Mouse (Mus musculus) liver, adult 2 months (tissue): ENCODE results near the gene Plrg1. TPM values are rescaled to one million over a fixed set of nuclear protein-coding genes. Genes with fewer than 3 reads are reported as not detected.

ENCODE experiments used
- DNase-seq: peaks from one replicate; pipeline ENCODE4 v3.0.0-alpha.2; 2011; ENCODE audit warnings: low read depth, low spot score; ENCODE audit errors: extremely low read depth
- H3K27ac ChIP-seq: fragments of 200-500 bp; replicated peaks from 2 replicates; pipeline ENCODE4 v1.5.1; 2012; ENCODE audit warnings: low read depth, mild to moderate bottlenecking, control low read depth, inconsistent platforms, low read length; ENCODE audit not compliant: insufficient read depth
- H3K27me3 ChIP-seq: fragments of 200-500 bp; 2 replicates; pipeline ENCODE4 v1.6.1; 2012; ENCODE audit warnings: mild to moderate bottlenecking, moderate library complexity, low read length, inconsistent platforms; ENCODE audit not compliant: control insufficient read depth, insufficient read depth
- H3K36me3 ChIP-seq: fragments of 200-500 bp; 2 replicates; pipeline ENCODE4 v1.6.1; 2012; ENCODE audit warnings: low read length, inconsistent platforms; ENCODE audit not compliant: control insufficient read depth, insufficient read depth
- H3K4me1 ChIP-seq: fragments of 200-500 bp; 2 replicates; pipeline ENCODE4 v1.6.1; 2011; ENCODE audit warnings: low read length; ENCODE audit not compliant: control insufficient read depth, insufficient read depth
- H3K4me3 ChIP-seq: fragments of 200-500 bp; 2 replicates; pipeline ENCODE4 v1.5.1; 2011; ENCODE audit warnings: low read depth, mild to moderate bottlenecking, control low read depth, low read length, moderate library complexity; ENCODE audit not compliant: insufficient read depth
- H3K79me2 ChIP-seq: fragments of 200-500 bp; 2 replicates; pipeline ENCODE4 v1.6.1; 2012; ENCODE audit warnings: inconsistent platforms, mild to moderate bottlenecking, low read length, moderate library complexity; ENCODE audit not compliant: control insufficient read depth, insufficient read depth
- H3K9ac ChIP-seq: fragments of 200-500 bp; 2 replicates; pipeline ENCODE4 v1.6.1; 2012; ENCODE audit warnings: low read depth, mild to moderate bottlenecking, control low read depth, inconsistent platforms, low read length
- CTCF ChIP-seq: fragments of 200-500 bp; IDR thresholded peaks from 2 replicates; pipeline ENCODE4 v1.5.1; 2011; ENCODE audit warnings: low read depth, low read length, control low read depth
- POLR2A ChIP-seq: fragments of 200-500 bp; IDR thresholded peaks from 2 replicates; pipeline ENCODE4 v1.6.1; 2011; ENCODE audit warnings: low read length, control low read depth; ENCODE audit not compliant: insufficient read depth; ENCODE audit errors: extremely low read depth
- WGBS: fragments of 180-500 bp; shearing (Covaris S2); methylation state at CpG from one replicate; pipeline ENCODE4 v1.1.7; 2018; 5-methylcytosine and 5-hydroxymethylcytosine counted together
- polyA plus RNA-seq: library from polyadenylated mRNA; depleted of rRNA; stranded (reverse); fragments of >200 nt; gene quantifications from 2 replicates; pipeline ENCODE4 v1.2.3, GENCODE M21; 2012
- total RNA-seq: library from RNA; depleted of rRNA; stranded (reverse); fragments of >200 nt; gene quantifications from 2 replicates; pipeline ENCODE4 v1.2.3, GENCODE M21; 2014

Plrg1 gene
- total and polyA plus RNA-seq, 2 experiments: 21.8 to 34.1 TPM

GRCm38 (mm10) chr3:83038865-83039264, 16.5 kb upstream of the Plrg1 start:
- Histone ChIP-seq H3K79me2 (no peaks in the 10 kb centered on the region), H3K4me1 (peaks cover 17% of the 10 kb centered on the region), H3K9ac (peak overlapping the region; percentile 47; the same call in 1 of the 2 replicates), H3K36me3 (peaks cover 20% of the 10 kb centered on the region), H3K27ac (peak overlapping the region; percentile 97), H3K27me3 (no peaks in the 10 kb centered on the region), H3K4me3 (no peak overlapping the region)
- WGBS: 26% methylated on average over 2 of the region's 2 CpGs
- no peak for TF ChIP-seq CTCF
- TF ChIP-seq POLR2A: no peak
- peak; percentile 99 for DNase-seq

DNA sequence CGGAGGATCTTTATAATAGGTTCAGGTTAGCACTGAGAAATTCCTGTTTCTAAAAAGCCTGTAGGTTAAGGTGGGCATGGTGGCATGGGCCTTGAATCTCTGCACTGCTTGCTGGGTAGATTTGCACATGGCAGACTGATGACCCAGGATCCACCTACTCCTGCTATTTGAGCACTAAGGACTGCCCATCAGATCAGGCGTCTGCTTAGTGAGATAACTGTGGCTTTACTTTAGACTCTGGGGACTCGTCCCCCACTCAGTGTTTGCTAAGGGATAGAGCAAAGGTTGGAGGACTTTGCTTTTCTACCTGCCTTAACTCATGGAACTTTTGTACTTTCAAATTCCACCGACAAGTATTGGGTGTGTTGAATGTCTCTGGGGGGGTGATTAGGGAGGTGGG, 15.7 kb upstream of the Plrg1 start:
- Histone ChIP-seq H3K27ac (peak overlapping the region; percentile 97), H3K4me3 (no peak overlapping the region), H3K4me1 (peaks cover 23% of the 10 kb centered on the region), H3K79me2 (no peaks in the 10 kb centered on the region), H3K9ac (no peak overlapping the region), H3K36me3 (peaks cover 28% of the 10 kb centered on the region), H3K27me3 (no peaks in the 10 kb centered on the region)
- peak; percentile 99 for DNase-seq
- TF ChIP-seq CTCF: no peak
- TF ChIP-seq POLR2A: no peak
- 18% methylated on average over 4 of the region's 4 CpGs for WGBS

GRCm38 (mm10) chr3:83042451-83042850, 12.9 kb upstream of the Plrg1 start:
- Histone ChIP-seq H3K4me1 (peaks cover 29% of the 10 kb centered on the region), H3K27me3 (no peaks in the 10 kb centered on the region), H3K36me3 (peaks cover 50% of the 10 kb centered on the region), H3K9ac (peak overlapping the region; percentile 6; the same call in 1 of the 2 replicates), H3K4me3 (no peak overlapping the region), H3K79me2 (no peaks in the 10 kb centered on the region), H3K27ac (peak overlapping the region; percentile 17; the same call in 1 of the 2 replicates)
- 35% methylated on average over 5 of the region's 5 CpGs for WGBS
- TF ChIP-seq POLR2A (no peak), CTCF (no peak)
- peak; percentile 52 for DNase-seq

GRCm38 (mm10) chr3:83046649-83047048, 8.7 kb upstream of the Plrg1 start:
- DNase-seq: peak; percentile 58

GRCm38 (mm10) chr3:83049680-83050079, 5.6 kb upstream of the Plrg1 start, which contains the start of gene Fgb:
TSS of gene Fgb (minus strand) at chr3:83049863.
- TF ChIP-seq POLR2A (peak; percentile 71; the same call in 1 of the 2 replicates), CTCF (no peak)
- H3K4me1 ChIP-seq: peaks cover 28% of the 10 kb centered on the region
- H3K4me3 ChIP-seq: peak within 1 kb of the TSS; percentile 86
- H3K36me3 ChIP-seq: peaks cover 34% of the 10 kb centered on the region
- no peaks in the 10 kb centered on the region; the same call in 1 of the 2 replicates for H3K79me2 ChIP-seq
- no peaks in the 10 kb centered on the region for H3K27me3 ChIP-seq
- DNase-seq: peak; percentile 99
- H3K27ac ChIP-seq: peak within 1 kb of the TSS; percentile 91
- peak within 1 kb of the TSS; percentile 98 for H3K9ac ChIP-seq
- WGBS: 28% methylated on average over 8 of the region's 8 CpGs

More at GRCm38 (mm10) chr3:83046649-83047048, 8.7 kb upstream of the Plrg1 start:
- Histone ChIP-seq H3K27me3 (no peaks in the 10 kb centered on the region), H3K36me3 (peaks cover 61% of the 10 kb centered on the region), H3K9ac (peak overlapping the region; percentile 47), H3K4me3 (peak overlapping the region; percentile 21), H3K79me2 (no peaks in the 10 kb centered on the region; the same call in 1 of the 2 replicates), H3K27ac (peak overlapping the region; percentile 63), H3K4me1 (peaks cover 21% of the 10 kb centered on the region; the same call in 1 of the 2 replicates)
- WGBS: 23% methylated on average over 11 of the region's 11 CpGs
- peak; percentile 56; the same call in 1 of the 2 replicates for TF ChIP-seq POLR2A
- peak; percentile 25; the same call in 1 of the 2 replicates for TF ChIP-seq CTCF

- peaks cover 26% of the 10 kb centered on the region for H3K4me1 ChIP-seq
- H3K36me3 ChIP-seq: peaks cover 27% of the 10 kb centered on the region
- WGBS: 25% methylated on average over 5 of the region's 5 CpGs
- no peak overlapping the region for H3K9ac ChIP-seq
- H3K79me2 ChIP-seq: peaks cover 3% of the 10 kb centered on the region; the same call in 1 of the 2 replicates
- no peak overlapping the region for H3K4me3 ChIP-seq
- TF ChIP-seq CTCF: no peak
- no peak for TF ChIP-seq POLR2A
- 0 out of 2 replicates have a peak overlapping the region, but pooled peaks have one; percentile 49 for H3K27ac ChIP-seq
- DNase-seq: peak; percentile 93
- H3K27me3 ChIP-seq: no peaks in the 10 kb centered on the region
Measured at GRCm38 (mm10) chr3:83050661-83051060, 4.7 kb upstream of the Plrg1 start.
